Mouse (Mus musculus) embryonic facial prominence, embryonic 11.5 days (tissue): ENCODE data around the gene H2-Q10. TPM values are rescaled to one million over a fixed set of nuclear protein-coding genes. Genes with fewer than 3 reads are reported as not detected.
A peak's percentile ranks its signal among the peaks of the same experiment; 100 is the strongest.

Source experiments
- ATAC-seq: fragments of 200-750 bp; cut with Nextera tagmentation; replicated peaks from 2 replicates; pipeline ENCODE4 v1.8.0; 2017; ENCODE audit warnings: low read depth; ENCODE audit not compliant: insufficient number of reproducible peaks, low FRiP score, low TSS enrichment
- DNase-seq: peaks from one replicate; pipeline ENCODE4 v3.0.0-alpha.2; 2015; ENCODE audit warnings: low spot score
- H3K27ac ChIP-seq: fragments of 300-500 bp; sonication (generic); replicated peaks from 2 replicates; pipeline ENCODE4 v1.5.1; 2014; ENCODE audit warnings: mild to moderate bottlenecking, low read depth, low read length, control low read depth
- H3K27me3 ChIP-seq: fragments of 300-500 bp; sonication (generic); 2 replicates; pipeline ENCODE4 v1.6.1; 2014; ENCODE audit warnings: mild to moderate bottlenecking, low read length, moderate library complexity, mixed read lengths; ENCODE audit not compliant: control insufficient read depth, insufficient read depth
- H3K36me3 ChIP-seq: fragments of 300-500 bp; sonication (generic); replicated peaks from 2 replicates; pipeline ENCODE4 v1.6.1; 2014; ENCODE audit warnings: low read depth, mild to moderate bottlenecking, low read length, moderate library complexity, mixed read lengths; ENCODE audit not compliant: control insufficient read depth, insufficient read depth
- H3K4me1 ChIP-seq: fragments of 300-500 bp; sonication (generic); 2 replicates; pipeline ENCODE4 v1.6.1; 2014; ENCODE audit warnings: low read length, mixed read lengths; ENCODE audit not compliant: control insufficient read depth, insufficient read depth
- H3K4me2 ChIP-seq: fragments of 300-500 bp; sonication (generic); 2 replicates; pipeline ENCODE4 v1.6.1; 2014; ENCODE audit warnings: low read depth, mild to moderate bottlenecking, control low read depth, low read length, moderate library complexity
- H3K4me3 ChIP-seq: fragments of 300-500 bp; sonication (generic); 2 replicates; pipeline ENCODE4 v1.5.1; 2014; ENCODE audit warnings: low read depth, low read length, control low read depth
- H3K9ac ChIP-seq: fragments of 300-500 bp; sonication (generic); replicated peaks from 2 replicates; pipeline ENCODE4 v1.6.1; 2014; ENCODE audit warnings: mild to moderate bottlenecking, control low read depth, low read length
- H3K9me3 ChIP-seq: fragments of 300-500 bp; sonication (generic); replicated peaks from 2 replicates; pipeline ENCODE4 v1.6.1; 2016; ENCODE audit warnings: mild to moderate bottlenecking, low read length, inconsistent platforms, mixed read lengths; ENCODE audit not compliant: control insufficient read depth
- WGBS: fragments of 180-500 bp; shearing (Covaris S2); extraction: QIAGEN DNeasy Blood & Tissue Kit; methylation state at CpG from one replicate; pipeline ENCODE4 v1.1.7; 2014; 5-methylcytosine and 5-hydroxymethylcytosine counted together
- polyA plus RNA-seq: library from polyadenylated mRNA; unstranded; fragments of >200 nt; fragmentation: Nextera tagmentation; extraction: Ambion mirVana; gene quantifications from 2 replicates; pipeline ENCODE4 v1.2.1, GENCODE M21; 2014

The H2-Q10 gene
- polyA plus RNA-seq, 1 experiment from 2014 or later: 0.18 TPM

GRCm38 (mm10) chr17:35512916-35513626 is 43.2 kb downstream of the H2-Q10 start:
- no peak overlapping the region for H3K4me3 ChIP-seq
- H3K4me1 ChIP-seq: peaks cover 9% of the 10 kb centered on the region
- no peaks in the 10 kb centered on the region for H3K9me3 ChIP-seq
- DNase-seq (no peak), ATAC-seq (no peak)
- H3K36me3 ChIP-seq: no peaks in the 10 kb centered on the region; the same call in 1 of the 2 replicates
- peaks cover under 1% of the 10 kb centered on the region; the same call in 1 of the 2 replicates for H3K27me3 ChIP-seq
- H3K4me2 ChIP-seq: no peak overlapping the region
- 82% methylated on average over 7 of the region's 7 CpGs for WGBS
- no peak overlapping the region for H3K27ac ChIP-seq
- H3K9ac ChIP-seq: no peak overlapping the region

- no peak for ATAC-seq
- Histone ChIP-seq H3K9me3 (no peaks in the 10 kb centered on the region), H3K4me1 (peaks cover 9% of the 10 kb centered on the region), H3K27ac (no peak overlapping the region), H3K9ac (no peak overlapping the region), H3K4me2 (no peak overlapping the region), H3K36me3 (no peaks in the 10 kb centered on the region; the same call in 1 of the 2 replicates), H3K4me3 (no peak overlapping the region), H3K27me3 (no peaks in the 10 kb centered on the region)
- WGBS: 13% methylated on average over 2 of the region's 2 CpGs
- peak; percentile 80 for DNase-seq
Measured at GRCm38 (mm10) chr17:35513886-35514285, 44.0 kb downstream of the H2-Q10 start.

GRCm38 (mm10) chr17:35514756-35515155 is 44.9 kb downstream of the H2-Q10 start:
- DNase-seq (no peak), ATAC-seq (no peak)
- Histone ChIP-seq H3K4me2 (peak overlapping the region; percentile 82; the same call in 1 of the 2 replicates), H3K9me3 (no peaks in the 10 kb centered on the region), H3K36me3 (no peaks in the 10 kb centered on the region; the same call in 1 of the 2 replicates), H3K4me3 (no peak overlapping the region), H3K4me1 (peaks cover 9% of the 10 kb centered on the region), H3K27ac (no peak overlapping the region), H3K9ac (no peak overlapping the region; the same call in 1 of the 2 replicates), H3K27me3 (no peaks in the 10 kb centered on the region)
- WGBS: 38% methylated on average over 6 of the region's 6 CpGs

GRCm38 (mm10) chr17:35515911-35516640 is 46.2 kb downstream of the H2-Q10 start:
- Histone ChIP-seq H3K4me1 (peaks cover 9% of the 10 kb centered on the region), H3K27ac (no peak overlapping the region), H3K4me2 (peak overlapping the region; percentile 82), H3K9me3 (no peaks in the 10 kb centered on the region), H3K27me3 (no peaks in the 10 kb centered on the region), H3K36me3 (no peaks in the 10 kb centered on the region; the same call in 1 of the 2 replicates), H3K9ac (peak overlapping the region; percentile 64), H3K4me3 (peak overlapping the region; percentile 44)
- peak; percentile 16 for ATAC-seq
- peak; percentile 60 for DNase-seq
- 9% methylated on average over 25 of the region's 25 CpGs for WGBS

GRCm38 (mm10) chr17:35516652-35517500 is 47.0 kb downstream of the H2-Q10 start, which contains the start of the genes Tcf19 and Cchcr1:
Gene Tcf19 (minus strand): TSS chr17:35516824.
Gene Cchcr1 (plus strand): TSS chr17:35517100.
- ATAC-seq (peak; percentile 90), DNase-seq (peak; percentile 98)
- H3K9ac ChIP-seq: peak within 1 kb of the TSS; percentile 66
- no peaks in the 10 kb centered on the region for H3K27me3 ChIP-seq
- H3K4me1 ChIP-seq: peaks cover 9% of the 10 kb centered on the region
- under 1% methylated on average over 67 of the region's 67 CpGs for WGBS
- no peaks in the 10 kb centered on the region for H3K9me3 ChIP-seq
- H3K4me2 ChIP-seq: peak within 1 kb of the TSS; percentile 82
- peak within 1 kb of the TSS; percentile 44 for H3K4me3 ChIP-seq
- H3K27ac ChIP-seq: 0 out of 2 replicates have a peak within 1 kb of the TSS, but pooled peaks have one; percentile 13
- H3K36me3 ChIP-seq: no peaks in the 10 kb centered on the region; the same call in 1 of the 2 replicates

GRCm38 (mm10) chr17:35517526-35517925 is 47.6 kb downstream of the H2-Q10 start:
- Histone ChIP-seq H3K4me1 (peaks cover 9% of the 10 kb centered on the region), H3K36me3 (no peaks in the 10 kb centered on the region; the same call in 1 of the 2 replicates), H3K27me3 (no peaks in the 10 kb centered on the region), H3K27ac (0 out of 2 replicates have a peak overlapping the region, but pooled peaks have one; percentile 13), H3K9me3 (no peaks in the 10 kb centered on the region), H3K4me3 (peak overlapping the region; percentile 44), H3K4me2 (peak overlapping the region; percentile 76), H3K9ac (peak overlapping the region; percentile 66)
- WGBS: 8% methylated on average over 12 of the region's 12 CpGs
- ATAC-seq (no peak), DNase-seq (no peak)
